Mouse (Mus musculus): ENCODE data around the gene Gabbr2. TPM values are rescaled to one million over a fixed set of nuclear protein-coding genes. Genes with fewer than 3 reads are reported as not detected.

Gene Gabbr2
- polyA plus RNA-seq, 1 experiment from 2014 or later = 13.3 TPM

- H3K4me1 ChIP-seq (ENCODE audit: control insufficient read depth, insufficient read depth, low read depth, low read length) = peaks cover 8% of the 10 kb centered on the region; the same call in 1 of the 2 replicates
- WGBS = 48% methylated on average over 4 of the region's 4 CpGs
- no peak overlapping the region for H3K4me3 ChIP-seq (ENCODE audit: low read length)
- peaks cover 2% of the 10 kb centered on the region; the same call in 1 of the 2 replicates for H3K36me3 ChIP-seq (ENCODE audit: control insufficient read depth, insufficient read depth, low read length)
- H3K27me3 ChIP-seq (replicated peaks; ENCODE audit: control insufficient read depth, insufficient read depth, low read length) = no peaks in the 10 kb centered on the region
- H3K9ac ChIP-seq (ENCODE audit: low read depth, low read length) = no peak overlapping the region
- no peak overlapping the region for H3K27ac ChIP-seq (ENCODE audit: low read depth, low read length)
- no peaks in the 10 kb centered on the region for H3K9me3 ChIP-seq (ENCODE audit: control insufficient read depth, low read length)
- no peak overlapping the region for H3K4me2 ChIP-seq (ENCODE audit: low read length)
- peak; percentile 46; the same call in 1 of the 2 replicates for ATAC-seq
Measured at GRCm38 (mm10) chr4:46814954-46815353, 176.7 kb downstream of the Gabbr2 start.

GRCm38 (mm10) chr4:46814236-46814635, 177.4 kb downstream of the Gabbr2 start:
- Histone ChIP-seq H3K4me1 (ENCODE audit: control insufficient read depth, insufficient read depth, low read depth, low read length) (peaks cover 8% of the 10 kb centered on the region; the same call in 1 of the 2 replicates), H3K9me3 (ENCODE audit: control insufficient read depth, low read length) (no peaks in the 10 kb centered on the region), H3K9ac (ENCODE audit: low read depth, low read length) (no peak overlapping the region; the same call in 1 of the 2 replicates), H3K27me3 (replicated peaks; ENCODE audit: control insufficient read depth, insufficient read depth, low read length) (no peaks in the 10 kb centered on the region), H3K36me3 (ENCODE audit: control insufficient read depth, insufficient read depth, low read length) (peaks cover 2% of the 10 kb centered on the region; the same call in 1 of the 2 replicates), H3K27ac (ENCODE audit: low read depth, low read length) (no peak overlapping the region), H3K4me2 (ENCODE audit: low read length) (no peak overlapping the region), H3K4me3 (ENCODE audit: low read length) (no peak overlapping the region)
- ATAC-seq = no peak
- WGBS = 81% methylated on average over 10 of the region's 10 CpGs

GRCm38 (mm10) chr4:46811165-46811564, 180.5 kb downstream of the Gabbr2 start:
- Histone ChIP-seq H3K9ac (ENCODE audit: low read depth, low read length) (no peak overlapping the region), H3K27ac (ENCODE audit: low read depth, low read length) (peak overlapping the region; percentile 48; the same call in 1 of the 2 replicates), H3K9me3 (ENCODE audit: control insufficient read depth, low read length) (no peaks in the 10 kb centered on the region), H3K4me1 (ENCODE audit: control insufficient read depth, insufficient read depth, low read depth, low read length) (no peaks in the 10 kb centered on the region), H3K36me3 (ENCODE audit: control insufficient read depth, insufficient read depth, low read length) (peaks cover 2% of the 10 kb centered on the region; the same call in 1 of the 2 replicates), H3K4me2 (ENCODE audit: low read length) (no peak overlapping the region), H3K27me3 (replicated peaks; ENCODE audit: control insufficient read depth, insufficient read depth, low read length) (no peaks in the 10 kb centered on the region), H3K4me3 (ENCODE audit: low read length) (no peak overlapping the region)
- WGBS = 41% methylated on average over 5 of the region's 5 CpGs
- no peak for ATAC-seq

GRCm38 (mm10) chr4:46806876-46807275, 184.8 kb downstream of the Gabbr2 start:
- H3K9ac ChIP-seq (ENCODE audit: low read depth, low read length) = no peak overlapping the region
- H3K9me3 ChIP-seq (ENCODE audit: control insufficient read depth, low read length) = no peaks in the 10 kb centered on the region
- no peaks in the 10 kb centered on the region for H3K27me3 ChIP-seq (replicated peaks; ENCODE audit: control insufficient read depth, insufficient read depth, low read length)
- H3K4me2 ChIP-seq (ENCODE audit: low read length) = no peak overlapping the region
- 0 out of 2 replicates have a peak, but pooled peaks have one; percentile 55 for ATAC-seq
- WGBS = 63% methylated on average over 1 of the region's 1 CpGs
- no peak overlapping the region for H3K4me3 ChIP-seq (ENCODE audit: low read length)
- H3K4me1 ChIP-seq (ENCODE audit: control insufficient read depth, insufficient read depth, low read depth, low read length) = no peaks in the 10 kb centered on the region
- no peak overlapping the region for H3K27ac ChIP-seq (ENCODE audit: low read depth, low read length)
- H3K36me3 ChIP-seq (ENCODE audit: control insufficient read depth, insufficient read depth, low read length) = peaks cover 5% of the 10 kb centered on the region; the same call in 1 of the 2 replicates

- no peaks in the 10 kb centered on the region for H3K27me3 ChIP-seq (replicated peaks; ENCODE audit: control insufficient read depth, insufficient read depth, low read length)
- peaks cover 3% of the 10 kb centered on the region; the same call in 1 of the 2 replicates for H3K36me3 ChIP-seq (ENCODE audit: control insufficient read depth, insufficient read depth, low read length)
- no peak overlapping the region for H3K9ac ChIP-seq (ENCODE audit: low read depth, low read length)
- no peak overlapping the region for H3K4me2 ChIP-seq (ENCODE audit: low read length)
- no peaks in the 10 kb centered on the region for H3K9me3 ChIP-seq (ENCODE audit: control insufficient read depth, low read length)
- WGBS = 45% methylated on average over 3 of the region's 3 CpGs
- H3K4me1 ChIP-seq (ENCODE audit: control insufficient read depth, insufficient read depth, low read depth, low read length) = no peaks in the 10 kb centered on the region
- no peak overlapping the region for H3K4me3 ChIP-seq (ENCODE audit: low read length)
- H3K27ac ChIP-seq (ENCODE audit: low read depth, low read length) = no peak overlapping the region
- no peak for ATAC-seq
Measured at GRCm38 (mm10) chr4:46805910-46806309, 185.8 kb downstream of the Gabbr2 start.

- no peak overlapping the region for H3K27ac ChIP-seq (ENCODE audit: low read depth, low read length)
- 77% methylated on average over 7 of the region's 7 CpGs for WGBS
- peaks cover 3% of the 10 kb centered on the region; the same call in 1 of the 2 replicates for H3K36me3 ChIP-seq (ENCODE audit: control insufficient read depth, insufficient read depth, low read length)
- no peaks in the 10 kb centered on the region for H3K27me3 ChIP-seq (replicated peaks; ENCODE audit: control insufficient read depth, insufficient read depth, low read length)
- H3K4me1 ChIP-seq (ENCODE audit: control insufficient read depth, insufficient read depth, low read depth, low read length) = no peaks in the 10 kb centered on the region
- no peak for ATAC-seq
- H3K4me3 ChIP-seq (ENCODE audit: low read length) = no peak overlapping the region
- H3K9ac ChIP-seq (ENCODE audit: low read depth, low read length) = no peak overlapping the region
- H3K9me3 ChIP-seq (ENCODE audit: control insufficient read depth, low read length) = no peaks in the 10 kb centered on the region
- no peak overlapping the region for H3K4me2 ChIP-seq (ENCODE audit: low read length)
Measured at GRCm38 (mm10) chr4:46802386-46802785, 189.3 kb downstream of the Gabbr2 start.

- Histone ChIP-seq H3K9me3 (ENCODE audit: control insufficient read depth, low read length) (no peaks in the 10 kb centered on the region), H3K27me3 (replicated peaks; ENCODE audit: control insufficient read depth, insufficient read depth, low read length) (no peaks in the 10 kb centered on the region), H3K36me3 (ENCODE audit: control insufficient read depth, insufficient read depth, low read length) (peaks cover 3% of the 10 kb centered on the region; the same call in 1 of the 2 replicates), H3K27ac (ENCODE audit: low read depth, low read length) (no peak overlapping the region), H3K4me3 (ENCODE audit: low read length) (no peak overlapping the region), H3K4me2 (ENCODE audit: low read length) (no peak overlapping the region), H3K4me1 (ENCODE audit: control insufficient read depth, insufficient read depth, low read depth, low read length) (no peaks in the 10 kb centered on the region), H3K9ac (ENCODE audit: low read depth, low read length) (no peak overlapping the region)
- no peak for ATAC-seq
- 25% methylated on average over 4 of the region's 4 CpGs for WGBS
Measured at GRCm38 (mm10) chr4:46799904-46800303, 191.8 kb downstream of the Gabbr2 start.

- 48% methylated on average over 7 of the region's 7 CpGs for WGBS
- Histone ChIP-seq H3K9ac (ENCODE audit: low read depth, low read length) (no peak overlapping the region), H3K9me3 (ENCODE audit: control insufficient read depth, low read length) (no peaks in the 10 kb centered on the region), H3K27me3 (replicated peaks; ENCODE audit: control insufficient read depth, insufficient read depth, low read length) (no peaks in the 10 kb centered on the region), H3K4me3 (ENCODE audit: low read length) (no peak overlapping the region), H3K36me3 (ENCODE audit: control insufficient read depth, insufficient read depth, low read length) (no peaks in the 10 kb centered on the region), H3K27ac (ENCODE audit: low read depth, low read length) (no peak overlapping the region), H3K4me1 (ENCODE audit: control insufficient read depth, insufficient read depth, low read depth, low read length) (no peaks in the 10 kb centered on the region), H3K4me2 (ENCODE audit: low read length) (no peak overlapping the region)
- ATAC-seq = no peak
Measured at GRCm38 (mm10) chr4:46795707-46796106, 196.0 kb downstream of the Gabbr2 start.

GRCm38 (mm10) chr4:46794583-46794982, 197.1 kb downstream of the Gabbr2 start:
- no peak overlapping the region for H3K9ac ChIP-seq (ENCODE audit: low read depth, low read length)
- no peaks in the 10 kb centered on the region for H3K36me3 ChIP-seq (ENCODE audit: control insufficient read depth, insufficient read depth, low read length)
- no peaks in the 10 kb centered on the region for H3K4me1 ChIP-seq (ENCODE audit: control insufficient read depth, insufficient read depth, low read depth, low read length)
- ATAC-seq = no peak
- no peaks in the 10 kb centered on the region for H3K9me3 ChIP-seq (ENCODE audit: control insufficient read depth, low read length)
- H3K4me2 ChIP-seq (ENCODE audit: low read length) = no peak overlapping the region
- WGBS = 85% methylated on average over 7 of the region's 7 CpGs
- H3K4me3 ChIP-seq (ENCODE audit: low read length) = no peak overlapping the region
- no peaks in the 10 kb centered on the region for H3K27me3 ChIP-seq (replicated peaks; ENCODE audit: control insufficient read depth, insufficient read depth, low read length)
- H3K27ac ChIP-seq (ENCODE audit: low read depth, low read length) = no peak overlapping the region
